Mouse (Mus musculus): ENCODE measurements around the gene Rasd1.
"Not testable (repeated sequence)": the region's sequence is repeated elsewhere in the genome, so short reads cannot be mapped to it uniquely, and the experiment has no call there.

Gene Rasd1

DNA sequence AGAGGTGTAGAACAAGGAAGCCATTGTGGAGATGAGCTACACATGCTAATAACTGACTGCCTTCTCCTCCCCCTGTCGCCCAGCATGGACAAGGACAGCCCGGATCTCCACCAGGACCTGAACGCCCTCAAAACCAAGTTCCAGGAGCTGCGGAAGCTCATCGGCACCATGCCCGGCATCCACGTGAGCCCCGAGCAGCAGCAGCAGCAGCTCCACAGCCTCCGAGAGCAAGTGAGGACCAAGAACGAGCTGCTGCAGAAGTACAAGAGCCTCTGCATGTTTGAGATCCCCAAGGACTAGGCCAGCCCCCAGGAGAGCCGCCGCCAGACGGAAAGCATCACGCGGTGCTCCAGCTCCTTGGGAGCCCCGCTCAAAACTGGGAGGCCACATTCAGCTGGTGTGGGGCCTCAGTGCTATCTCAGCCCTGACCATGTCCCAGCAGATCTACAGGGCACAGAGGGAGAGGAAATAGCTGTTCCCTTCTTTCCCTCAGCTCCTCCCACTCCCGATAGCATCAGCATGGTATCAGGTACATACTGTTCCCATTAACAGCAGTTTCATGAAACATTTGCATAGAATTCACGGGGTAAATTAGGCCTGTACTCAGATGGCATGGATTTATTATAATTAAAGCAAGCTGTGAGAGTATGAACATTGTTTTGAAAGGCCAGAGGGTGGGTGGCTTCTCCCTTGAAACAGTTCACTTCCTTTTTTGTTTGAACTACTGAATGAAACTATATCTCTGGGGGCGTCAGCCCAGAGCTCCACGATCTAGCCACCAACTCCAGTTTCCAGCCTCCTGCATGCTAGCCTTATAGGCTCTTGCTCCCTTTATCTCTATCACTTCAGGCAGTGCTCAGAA is 4.0 kb downstream of the Rasd1 start:
- peak; percentile 69 for DNase-seq (ENCODE audit: low spot score)

DNA sequence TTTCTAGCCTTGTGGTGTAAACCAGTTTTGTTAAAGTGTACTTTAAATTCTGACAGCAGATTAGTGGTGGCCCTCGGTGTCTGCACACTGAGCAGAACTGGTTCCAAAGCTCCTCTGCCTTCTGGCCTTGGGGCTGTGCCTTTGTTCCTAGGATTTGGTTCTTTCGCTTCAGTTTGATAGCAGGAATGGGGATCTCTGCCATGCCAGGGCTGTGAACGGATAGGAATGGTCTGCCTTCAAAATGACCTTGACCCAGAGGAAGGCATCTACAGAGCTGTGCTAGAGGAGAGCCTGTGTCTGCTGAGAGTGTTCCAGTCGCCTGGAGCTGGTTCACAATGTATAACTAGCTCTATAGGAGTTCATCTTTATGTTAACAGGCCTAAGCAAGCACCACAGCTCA is 5.3 kb downstream of the Rasd1 start:
- DNase-seq (ENCODE audit: low spot score), result no peak

DNA sequence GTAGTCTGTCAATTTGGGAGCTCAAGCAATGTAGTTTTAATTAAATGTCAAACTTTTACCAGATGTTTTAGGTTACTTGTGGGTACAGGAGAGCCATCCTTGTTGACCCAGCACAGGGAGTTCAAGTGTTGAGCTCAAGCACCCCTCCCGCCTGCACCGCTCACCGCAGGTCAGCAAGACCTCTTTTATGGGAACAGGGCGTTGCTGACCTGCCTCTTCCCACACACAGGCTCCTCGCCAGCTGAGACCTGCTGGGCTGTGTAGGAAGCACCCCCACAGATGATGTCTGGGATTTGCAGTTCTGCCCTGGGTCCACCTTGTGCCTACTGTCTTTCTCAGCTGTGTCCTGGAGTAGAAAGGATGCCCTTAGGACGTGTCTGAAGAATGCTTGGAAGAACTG is 8.0 kb downstream of the Rasd1 start:
- DNase-seq (ENCODE audit: low spot score), result peak; percentile 73

DNA sequence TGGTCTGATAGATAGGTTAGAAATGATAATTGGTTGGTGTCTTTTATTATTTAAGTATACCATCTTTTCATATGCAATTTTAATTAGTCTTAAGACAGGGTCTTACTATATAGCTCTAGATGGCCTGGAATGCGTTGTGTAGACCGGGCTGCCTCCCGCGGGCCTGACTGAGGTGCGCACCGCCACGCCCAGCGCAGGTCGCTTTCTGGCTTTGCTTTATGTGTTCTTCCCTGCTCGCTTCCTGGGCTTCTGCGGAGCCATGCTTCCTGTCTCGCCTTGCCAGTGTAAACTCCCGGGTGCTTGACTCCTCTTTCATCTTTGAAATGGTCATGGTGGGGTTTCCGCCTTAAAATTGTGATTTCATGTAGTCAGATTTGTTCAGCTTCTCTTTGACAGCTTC is 11.9 kb downstream of the Rasd1 start:
- DNase-seq (ENCODE audit: low spot score), result no peak

DNA sequence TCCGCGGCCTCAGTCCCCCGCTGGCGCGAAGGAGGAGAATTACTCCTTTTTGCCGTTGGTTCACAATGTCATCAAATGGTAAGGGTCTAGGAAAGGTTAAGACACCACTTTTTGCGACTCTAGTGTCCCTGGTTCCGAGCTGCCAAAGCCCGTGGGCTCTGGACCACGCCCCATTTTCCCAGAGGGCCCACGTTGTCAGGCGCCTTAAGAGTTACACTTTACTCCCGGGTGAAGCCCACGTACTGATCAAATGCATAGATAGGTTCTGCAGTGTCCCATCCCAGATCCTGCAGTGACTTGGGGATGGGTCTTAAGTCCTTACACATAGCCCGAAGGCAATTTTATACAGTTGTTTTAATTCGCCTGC is 16.4 kb downstream of the Rasd1 start:
- peak; percentile 59 for DNase-seq (ENCODE audit: low spot score)

DNA sequence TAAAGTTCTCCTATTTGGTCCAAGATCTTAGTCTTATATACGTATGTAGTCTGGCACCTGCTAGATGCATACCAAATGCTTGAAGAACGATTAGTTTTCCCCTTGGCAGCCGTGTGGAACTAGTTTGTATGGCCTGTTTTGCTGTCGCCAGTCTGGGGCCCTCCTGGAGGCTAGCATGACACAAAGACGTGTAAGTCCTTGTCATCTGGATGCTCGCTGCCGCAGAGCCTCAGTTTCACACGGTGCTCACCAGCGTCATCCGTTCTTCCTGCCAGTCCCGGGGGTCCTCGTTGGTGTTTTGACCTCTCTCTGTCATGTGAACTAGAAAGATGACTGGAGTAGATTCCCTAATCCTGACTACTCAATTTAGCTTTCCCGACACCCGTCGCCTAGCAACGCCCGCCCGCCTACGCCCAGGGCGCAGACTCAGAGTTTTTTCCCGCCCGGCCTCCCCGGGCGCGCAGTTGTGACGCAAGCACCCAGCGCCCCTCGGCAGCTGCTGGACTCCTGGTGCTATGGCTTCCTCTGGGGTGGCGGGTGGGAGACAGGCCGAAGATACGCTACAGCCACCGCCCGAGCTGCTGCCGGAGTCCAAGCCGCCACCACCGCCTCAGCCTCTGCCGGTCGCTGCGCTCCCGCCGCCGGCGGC is 16.9 kb downstream of the Rasd1 start, which contains the start of gene Med9:
Med9 (plus strand) TSS at position 455 of the 649 bp plus-strand sequence.
- peak; percentile 98 for DNase-seq (ENCODE audit: low spot score)

DNA sequence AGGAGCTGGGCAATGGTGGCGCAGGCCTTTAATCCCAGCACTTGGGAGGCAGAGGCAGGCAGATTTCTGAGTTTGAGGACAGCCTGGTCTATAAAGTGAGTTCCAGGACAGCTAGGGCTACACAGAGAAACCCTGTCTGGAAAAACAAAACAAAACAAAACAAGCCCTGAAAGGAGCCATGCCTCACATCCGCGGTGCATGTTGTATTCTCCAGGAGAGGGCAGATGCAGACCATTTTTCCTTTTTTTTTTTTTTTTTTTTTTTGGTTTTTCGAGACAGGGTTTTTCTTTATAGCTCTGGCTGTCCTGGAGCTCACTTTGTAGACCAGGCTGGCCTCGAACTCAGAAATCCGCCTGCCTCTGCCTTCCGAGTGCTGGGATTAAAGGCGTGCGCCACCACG is 19.9 kb downstream of the Rasd1 start:
- not testable (repeated sequence) for DNase-seq (ENCODE audit: low spot score)

DNA sequence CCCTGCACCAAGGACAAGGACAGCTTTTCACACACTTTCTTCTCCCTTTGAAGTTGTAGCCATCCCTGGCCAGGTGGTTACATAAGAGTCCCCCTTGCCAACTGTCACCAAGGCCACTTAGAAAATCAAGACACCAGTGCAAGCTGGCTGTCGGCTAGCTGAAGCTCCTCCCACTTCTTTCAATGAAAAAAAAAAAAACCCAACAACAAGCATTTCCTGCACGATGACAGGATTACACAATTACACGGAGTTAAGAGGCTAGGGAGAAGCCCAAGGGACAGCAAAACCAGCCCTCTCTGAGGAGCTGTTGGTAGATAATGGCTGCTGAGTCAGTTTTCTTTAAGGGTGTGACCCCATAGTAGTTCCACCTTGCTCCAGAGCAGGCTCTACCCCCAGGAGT is 23.4 kb downstream of the Rasd1 start:
- DNase-seq (ENCODE audit: low spot score), result peak; percentile 46

DNA sequence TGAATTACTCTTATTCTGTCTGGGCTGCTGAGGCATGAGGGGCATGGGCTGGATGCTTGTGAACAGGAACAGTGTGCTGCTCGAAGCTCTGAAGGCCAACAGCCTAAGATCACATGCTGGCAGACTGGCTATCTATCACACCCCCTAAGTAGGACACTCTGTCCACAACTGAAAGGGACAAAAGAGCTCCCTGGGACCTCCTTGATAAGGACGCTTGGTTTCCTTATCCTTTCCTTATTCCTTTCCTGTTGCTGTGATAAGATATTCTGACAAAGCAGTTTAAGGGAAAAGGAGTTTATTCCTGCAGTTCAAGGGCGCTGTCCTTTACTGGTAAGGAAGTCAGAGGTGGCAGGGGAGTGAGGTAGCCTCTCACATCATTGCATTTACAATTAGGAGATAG is 24.1 kb downstream of the Rasd1 start:
- no peak for DNase-seq (ENCODE audit: low spot score)

DNA sequence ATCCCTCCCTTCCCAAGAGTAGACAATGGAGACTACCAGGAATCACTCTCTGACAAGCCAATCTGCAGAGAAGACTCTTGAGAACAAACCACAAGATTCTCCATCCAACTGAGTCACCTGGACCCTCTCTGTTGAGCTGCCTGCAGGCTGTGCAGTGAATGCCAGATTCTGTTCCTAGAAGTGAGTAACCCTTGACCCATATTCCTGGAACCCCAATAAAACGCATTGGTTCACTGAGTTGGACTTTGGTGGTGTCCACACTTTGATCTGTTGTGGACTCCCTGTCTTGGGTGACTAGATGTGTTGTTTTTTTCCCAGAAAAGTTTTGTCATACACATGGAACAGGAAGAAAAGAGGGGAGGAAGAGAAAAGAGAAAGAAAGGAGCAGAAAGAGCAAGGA is 24.9 kb downstream of the Rasd1 start:
- no peak for DNase-seq (ENCODE audit: low spot score)

DNA sequence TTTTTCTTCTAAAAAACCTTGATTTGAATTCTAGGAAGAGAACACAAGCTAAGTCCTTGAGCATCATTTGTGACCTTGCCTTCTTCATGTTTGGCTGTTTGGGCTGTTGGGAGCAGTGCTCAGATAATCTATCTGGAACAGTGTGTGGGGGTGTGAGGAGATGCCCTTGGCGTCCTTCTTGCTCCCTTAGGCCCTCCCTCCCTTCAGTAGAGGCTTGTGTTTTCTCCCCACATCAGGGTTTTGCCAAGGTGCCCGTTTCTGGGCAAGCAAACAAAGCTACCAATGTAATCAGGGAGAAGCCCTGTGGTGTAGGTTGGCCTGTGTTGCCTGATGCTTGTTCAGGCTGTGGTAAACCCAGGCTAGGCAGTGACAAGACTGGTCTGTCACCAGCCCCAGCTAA is 27.1 kb downstream of the Rasd1 start:
- DNase-seq (ENCODE audit: low spot score), result peak; percentile 45

DNA sequence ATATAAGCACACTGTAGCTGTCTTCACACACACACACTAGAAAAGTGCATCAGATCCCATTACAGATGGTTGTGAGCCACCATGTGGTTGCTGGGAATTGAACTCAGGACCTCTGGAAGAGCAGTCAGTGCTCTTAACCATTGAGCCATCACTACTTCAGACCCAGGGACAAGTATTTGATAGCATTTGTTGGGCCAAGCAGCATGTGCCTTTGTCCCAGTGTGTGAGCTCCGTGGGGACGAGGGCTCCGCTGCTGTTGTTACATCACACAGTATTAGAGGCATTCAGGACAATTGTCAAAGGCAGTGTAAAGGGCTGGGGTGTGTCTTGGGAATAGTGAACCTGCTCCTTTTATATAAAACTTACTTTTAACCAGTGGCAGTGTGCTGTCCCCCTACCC is 27.7 kb downstream of the Rasd1 start:
- DNase-seq (ENCODE audit: low spot score), result no peak

DNA sequence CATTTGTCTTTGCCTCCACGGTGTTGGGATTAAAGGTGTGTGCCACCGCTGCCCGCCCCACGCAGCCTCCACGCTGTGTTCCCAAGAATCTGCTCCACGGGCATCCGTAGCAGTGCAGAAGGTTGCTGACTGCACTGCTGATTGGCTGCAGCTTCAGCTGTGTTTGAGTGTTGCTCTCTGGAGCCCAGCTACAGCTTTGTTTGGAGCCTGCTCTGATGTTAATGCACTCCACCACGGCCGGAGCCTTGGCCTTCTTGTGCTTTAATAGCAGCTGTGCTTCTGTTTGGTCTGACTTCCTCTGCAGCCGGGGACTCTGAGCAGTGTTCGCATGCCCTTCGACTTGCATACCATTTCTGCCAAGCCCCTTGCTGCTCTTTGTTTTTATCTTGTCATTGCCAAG is 30.8 kb downstream of the Rasd1 start:
- no peak for DNase-seq (ENCODE audit: low spot score)

DNA sequence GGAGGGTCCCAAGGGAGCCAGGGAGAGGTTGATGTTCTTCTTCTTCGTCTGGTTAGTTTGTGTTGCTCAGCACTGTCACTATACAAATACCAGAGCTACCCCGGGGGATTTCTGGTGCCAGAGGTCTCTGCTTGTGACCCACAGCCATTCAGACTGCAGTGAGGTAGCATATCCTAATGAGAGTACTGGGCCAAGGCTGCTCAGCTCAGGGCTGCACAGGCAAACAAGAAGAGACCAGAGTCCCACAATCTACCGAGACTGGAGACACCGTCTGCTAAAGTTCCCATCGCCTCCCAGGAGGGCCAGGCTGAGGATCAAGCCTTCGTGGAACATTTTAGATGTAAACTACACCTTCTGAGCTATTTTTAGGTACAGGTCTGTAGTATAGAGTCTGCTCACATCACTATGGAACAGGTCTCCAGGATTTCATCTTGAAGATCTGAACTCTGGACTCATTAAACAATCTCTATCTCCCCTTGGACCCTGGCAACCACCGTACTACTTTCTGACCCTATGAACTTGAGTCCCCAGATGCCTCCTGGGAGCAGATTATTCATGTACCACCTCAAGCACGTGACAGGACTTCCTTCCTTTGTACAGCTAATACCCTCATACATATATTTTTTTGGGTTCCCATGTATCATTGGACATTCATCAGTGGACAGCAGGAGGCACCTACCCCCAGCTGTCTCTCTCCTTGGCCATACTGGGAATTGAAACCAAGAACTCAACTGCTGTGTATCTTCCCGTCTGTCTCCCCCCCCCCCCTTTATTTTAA is 32.0 kb downstream of the Rasd1 start:
- DNase-seq (ENCODE audit: low spot score), result no peak

DNA sequence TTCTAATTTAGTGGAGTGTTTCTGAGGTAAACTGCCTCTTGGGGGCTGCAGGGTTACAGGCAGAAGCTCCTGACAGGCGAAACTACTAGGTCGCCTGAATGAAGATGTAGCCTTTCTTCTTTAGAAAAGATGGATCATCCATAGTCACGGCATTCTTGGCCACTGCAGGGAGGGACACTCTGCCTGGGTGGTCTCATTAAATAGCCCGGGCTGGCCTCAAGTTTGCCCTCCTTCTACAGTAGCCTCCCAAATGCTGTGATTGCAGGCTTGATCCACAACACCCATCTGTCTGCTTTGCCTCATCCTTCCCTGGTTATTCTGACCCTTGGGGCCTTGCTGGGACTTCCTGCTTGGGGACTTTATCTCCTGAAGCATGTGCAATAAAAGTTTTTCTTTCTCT is 34.7 kb downstream of the Rasd1 start:
- no peak for DNase-seq (ENCODE audit: low spot score)

DNA sequence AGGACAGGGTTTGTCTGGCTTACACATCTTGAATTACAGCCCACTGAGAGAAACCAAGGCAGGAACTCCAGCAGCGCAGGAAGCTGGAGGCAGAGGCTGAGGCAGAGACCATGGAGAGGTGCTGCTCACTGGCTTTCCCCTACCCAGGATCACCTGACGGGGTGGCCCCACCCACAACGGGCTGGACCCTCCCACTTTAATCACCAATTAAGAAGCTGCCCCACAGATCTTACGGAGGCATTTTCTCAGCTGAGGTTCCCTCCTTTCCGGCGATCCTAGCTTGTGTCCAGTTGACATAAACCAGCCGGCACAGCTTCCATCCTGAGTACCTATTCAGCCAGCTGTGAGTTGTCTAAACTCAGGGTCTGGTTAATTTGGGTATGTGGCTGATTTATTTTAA is 43.5 kb downstream of the Rasd1 start:
- DNase-seq (ENCODE audit: low spot score), result no peak

DNA sequence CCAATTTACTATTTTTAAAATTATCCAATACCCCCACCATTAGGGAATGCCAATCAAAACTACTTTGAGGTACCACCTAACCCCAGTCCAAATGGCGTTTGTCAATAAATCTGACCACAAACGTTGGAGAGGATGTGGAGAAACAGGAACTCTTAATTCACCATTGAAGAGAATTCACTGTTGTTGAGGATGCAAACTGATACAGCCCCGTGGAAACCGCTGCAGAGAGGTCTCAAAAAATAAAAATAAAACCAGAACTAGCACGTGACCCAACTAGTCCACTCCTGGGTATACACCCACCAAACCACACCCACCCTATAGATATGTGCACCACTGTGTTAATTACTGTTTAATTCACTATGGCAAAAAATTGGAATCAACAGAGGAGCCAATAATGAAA is 44.4 kb downstream of the Rasd1 start:
- DNase-seq (ENCODE audit: low spot score), result no peak

DNA sequence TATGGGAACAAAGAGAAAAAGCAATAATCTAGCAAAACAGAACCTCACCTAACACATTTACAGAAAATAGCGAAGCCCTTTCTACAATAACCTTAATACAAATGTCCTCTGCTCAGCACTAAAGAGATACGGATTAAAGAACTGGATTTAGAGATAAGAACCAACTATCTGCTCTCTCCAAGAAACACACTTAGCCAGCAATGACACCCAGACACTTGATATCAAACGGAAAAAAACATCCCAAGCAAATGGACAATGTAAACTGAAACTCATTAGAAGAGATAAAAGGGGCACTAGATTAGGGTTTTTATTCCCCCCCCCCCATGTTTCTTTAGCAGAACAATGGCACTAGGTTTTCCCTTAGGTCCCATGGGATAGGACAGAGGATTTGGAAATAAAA is 45.3 kb downstream of the Rasd1 start:
- no peak for DNase-seq (ENCODE audit: low spot score)

DNA sequence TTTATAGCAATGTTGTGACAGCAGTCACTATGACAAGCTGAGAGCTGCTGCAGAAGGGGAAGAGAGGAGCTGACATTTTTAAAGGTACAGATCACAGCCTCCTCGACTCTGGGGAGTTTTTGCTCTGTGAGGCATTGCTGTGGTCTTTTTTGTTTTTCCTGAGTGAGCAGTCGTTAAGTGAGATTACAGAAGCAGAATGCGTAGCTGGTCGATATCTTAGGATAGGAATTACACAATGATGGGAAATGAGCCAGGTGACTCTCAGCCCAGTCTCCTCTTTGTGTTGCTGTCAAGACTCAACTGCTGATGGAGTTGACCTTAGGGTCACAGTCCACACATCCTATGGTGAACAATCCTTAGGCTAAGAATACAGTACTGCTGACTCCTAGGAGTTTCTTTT is 46.7 kb downstream of the Rasd1 start:
- DNase-seq (ENCODE audit: low spot score), result no peak

DNA sequence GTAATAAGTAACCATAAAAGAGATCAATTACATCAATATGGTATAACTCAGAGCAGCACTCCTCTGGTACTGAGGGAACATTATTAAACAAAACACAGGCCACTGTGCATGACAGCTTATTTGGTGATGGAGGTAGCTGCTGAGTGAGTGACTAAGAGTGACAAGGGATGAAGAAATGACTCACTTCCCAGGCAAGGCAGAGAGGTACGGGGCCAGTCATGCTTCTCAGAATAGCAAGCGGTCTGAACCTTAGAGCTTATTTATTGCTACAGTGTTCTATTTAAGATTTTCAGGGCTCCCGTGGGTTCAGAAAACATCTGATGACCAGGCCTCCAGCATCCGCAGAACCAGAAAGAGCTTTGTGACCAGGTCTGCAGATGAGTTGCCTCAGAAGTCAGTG is 51.0 kb downstream of the Rasd1 start:
- DNase-seq (ENCODE audit: low spot score), result no peak

Data from testis, postnatal 10 days (tissue).